Mouse (Mus musculus) stomach, postnatal 0 days (tissue): ENCODE measurements at regions not wholly inside any gene's neighbourhood (a gene's known extent, or its start where the extent isn't known, plus 50 kb on each side); places are given as distances from the start of the nearest gene placed in this dataset.

Source experiments
- CTCF ChIP-seq: IDR thresholded peaks from 2 replicates; pipeline ENCODE4 v1.5.1; 2016; ENCODE audit warnings: antibody characterized with exemption, low read depth, mild to moderate bottlenecking, moderate library complexity
- EP300 ChIP-seq: optimal IDR thresholded peaks from 2 replicates; pipeline ENCODE3; 2016; ENCODE audit warnings: antibody characterized with exemption

DNA sequence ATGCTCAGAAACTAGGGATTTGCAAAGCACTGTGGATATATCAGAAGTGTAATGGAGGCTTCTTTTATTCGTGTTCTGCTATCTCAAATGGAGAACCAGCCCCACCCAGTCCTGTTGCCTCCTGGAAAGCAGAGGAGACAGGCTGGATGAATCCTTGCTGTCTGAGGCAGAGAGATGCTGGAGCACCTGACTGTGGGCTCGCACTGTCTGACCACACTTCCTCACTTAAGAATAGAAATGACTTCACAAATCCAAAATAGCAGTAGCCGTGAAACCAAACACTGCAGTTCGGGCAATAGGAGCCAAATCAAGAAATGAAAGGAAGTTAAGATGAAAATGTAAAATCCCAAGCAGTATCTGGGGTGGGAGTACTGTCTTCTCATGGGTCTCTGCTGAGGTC is 299.4 kb upstream of the Kirrel3 start:
- TF ChIP-seq CTCF (no peak), EP300 (no peak)
